Mouse (Mus musculus) ES-E14 (cell line): ENCODE results near the gene Blvrb.

Source experiments
- MAFK ChIP-seq: IDR thresholded peaks from 2 replicates; pipeline ENCODE4 v1.6.1; 2014; ENCODE audit warnings: mild to moderate bottlenecking, low read depth, low read length, inconsistent platforms; ENCODE audit not compliant: insufficient read depth
- ZC3H11A ChIP-seq: IDR thresholded peaks from 2 replicates; pipeline ENCODE4 v1.6.1; 2012; ENCODE audit warnings: low read depth, mild to moderate bottlenecking, inconsistent platforms, low read length, borderline replicate concordance
- ZNF384 ChIP-seq: IDR thresholded peaks from 2 replicates; pipeline ENCODE4 v1.6.1; 2012; ENCODE audit warnings: low read depth, low read length, inconsistent platforms

GRCm38 (mm10) chr7:27483860-27484259 lies 36.1 kb downstream of the Blvrb start:
- TF ChIP-seq MAFK (no peak), ZC3H11A (no peak), ZNF384 (no peak)
